Mouse (Mus musculus) brain, embryonic 14.5 days (tissue): ENCODE measurements at regions not wholly inside any gene's neighbourhood (a gene's known extent, or its start where the extent isn't known, plus 50 kb on each side); places are given as distances from the start of the nearest gene placed in this dataset.

ENCODE experiments used
- CTCF ChIP-seq: fragments of 200-500 bp; IDR thresholded peaks from 2 replicates; pipeline ENCODE4 v1.5.1; 2012; ENCODE audit warnings: inconsistent platforms, mild to moderate bottlenecking, moderate library complexity, borderline replicate concordance; ENCODE audit not compliant: insufficient read depth, insufficient read length; ENCODE audit errors: extremely low read depth
- POLR2A ChIP-seq: fragments of 200-500 bp; IDR thresholded peaks from 2 replicates; pipeline ENCODE4 v1.6.1; 2012; ENCODE audit warnings: mild to moderate bottlenecking, inconsistent platforms, borderline replicate concordance; ENCODE audit not compliant: poor library complexity, insufficient read depth, insufficient read length, severe bottlenecking; ENCODE audit errors: extremely low read depth

DNA sequence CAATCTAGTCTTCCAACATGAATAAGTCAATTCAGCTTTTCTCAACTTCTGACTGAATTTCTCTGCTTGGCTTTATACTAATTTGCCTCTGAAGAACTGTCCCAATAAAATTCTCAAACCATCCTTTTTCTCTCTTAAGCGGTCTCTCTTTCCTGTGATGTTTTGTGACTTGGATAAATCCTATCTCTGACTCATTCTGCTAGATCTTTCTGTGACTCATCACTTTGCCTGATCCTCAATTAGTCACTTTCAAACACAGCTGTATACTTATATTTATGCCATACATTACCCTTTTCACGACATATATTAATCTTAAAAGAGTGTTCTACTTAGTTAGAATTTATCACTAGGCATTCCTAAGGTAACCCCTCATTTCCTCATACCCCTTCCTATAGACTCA is 1055.4 kb upstream of the Sel1l start:
- no peak for TF ChIP-seq CTCF
- TF ChIP-seq POLR2A = no peak
